In genomic region chr7:144937490-144937889, GRCm38 (mm10) we compare ENCODE assay signal across 7 mouse cellular contexts. TPM values are rescaled to one million over a fixed set of nuclear protein-coding genes. Genes with fewer than 3 reads are reported as not detected.
DNase-seq lines count a peak whose midpoint lies in the region; ATAC-seq and TF ChIP-seq lines count a peak whose summit lies in the region.

No protein-coding gene starts in this region.

- H3K27ac ChIP-seq in embryonic facial prominence, embryonic 11.5 days (replicated peaks; ENCODE audit: low read depth, low read length) = 0 out of 2 replicates have a peak overlapping the region, but pooled peaks have one; percentile 17
- peak overlapping the region; percentile 63 for H3K27ac ChIP-seq in kidney, adult 2 months (ENCODE audit: insufficient read depth, low read depth, low read length)
- H3K27ac ChIP-seq in limb, embryonic 12.5 days = peak overlapping the region; percentile 97
- H3K27ac ChIP-seq in midbrain, embryonic 14.5 days (replicated peaks; ENCODE audit: low read depth, low read length) = 0 out of 2 replicates have a peak overlapping the region, but pooled peaks have one; percentile 20

- 2% methylated on average over 20 of the region's 20 CpGs for WGBS in embryonic facial prominence, embryonic 11.5 days
- under 1% methylated on average over 20 of the region's 20 CpGs for WGBS in kidney, adult 2 months
- 2% methylated on average over 20 of the region's 20 CpGs for WGBS in limb, embryonic 12.5 days
- WGBS in midbrain, embryonic 14.5 days = 2% methylated on average over 20 of the region's 20 CpGs

- peaks cover 12% of the 10 kb centered on the region for H3K36me3 ChIP-seq in embryonic facial prominence, embryonic 11.5 days (replicated peaks; ENCODE audit: control insufficient read depth, insufficient read depth, low read depth, low read length)
- no peaks in the 10 kb centered on the region; the same call in 1 of the 2 replicates for H3K36me3 ChIP-seq in kidney, adult 2 months (ENCODE audit: control insufficient read depth, insufficient read depth, low read length)
- H3K36me3 ChIP-seq in limb, embryonic 12.5 days = peaks cover 48% of the 10 kb centered on the region
- H3K36me3 ChIP-seq in midbrain, embryonic 14.5 days (ENCODE audit: control insufficient read depth, insufficient read depth, low read length) = peaks cover 17% of the 10 kb centered on the region

- TF ChIP-seq POLR2A in kidney, adult 2 months (IDR thresholded peaks at IDR 0.05; ENCODE audit: low read depth, low read length) = no peak

- H3K4me1 ChIP-seq in embryonic facial prominence, embryonic 11.5 days (ENCODE audit: control insufficient read depth, insufficient read depth, low read length) = peaks cover 2% of the 10 kb centered on the region
- H3K4me1 ChIP-seq in kidney, adult 2 months (ENCODE audit: control insufficient read depth, insufficient read depth, low read length) = peaks cover 13% of the 10 kb centered on the region; the same call in 1 of the 2 replicates
- peaks cover 38% of the 10 kb centered on the region for H3K4me1 ChIP-seq in limb, embryonic 12.5 days (replicated peaks)
- peaks cover 35% of the 10 kb centered on the region for H3K4me1 ChIP-seq in midbrain, embryonic 14.5 days (ENCODE audit: control insufficient read depth, insufficient read depth, low read length)

- no peak for ATAC-seq in embryonic facial prominence, embryonic 11.5 days (replicated peaks; ENCODE audit: insufficient number of reproducible peaks, low FRiP score, low TSS enrichment, low read depth)
- ATAC-seq in limb, embryonic 12.5 days (ENCODE audit: insufficient number of reproducible peaks, insufficient read depth, low FRiP score, low TSS enrichment, low read depth) = 0 out of 2 replicates have a peak, but pooled peaks have one; percentile 15
- peak; percentile 35; the same call in 1 of the 2 replicates for ATAC-seq in midbrain, embryonic 14.5 days (ENCODE audit: low FRiP score, low TSS enrichment)

- no peaks in the 10 kb centered on the region for H3K27me3 ChIP-seq in embryonic facial prominence, embryonic 11.5 days (ENCODE audit: control insufficient read depth, insufficient read depth, low read length)
- H3K27me3 ChIP-seq in kidney, adult 2 months (replicated peaks; ENCODE audit: control insufficient read depth, insufficient read depth, low read length) = no peaks in the 10 kb centered on the region
- H3K27me3 ChIP-seq in limb, embryonic 12.5 days = no peaks in the 10 kb centered on the region
- peaks cover 32% of the 10 kb centered on the region for H3K27me3 ChIP-seq in midbrain, embryonic 14.5 days (ENCODE audit: control insufficient read depth, insufficient read depth, low read length)

- TF ChIP-seq CTCF in kidney, adult 2 months (conservative IDR thresholded peaks at IDR 0.05; ENCODE audit: insufficient read depth, insufficient read length, low read depth, low read length) = peak; percentile 97

- no peaks in the 10 kb centered on the region for H3K9me3 ChIP-seq in embryonic facial prominence, embryonic 11.5 days (replicated peaks; ENCODE audit: control insufficient read depth, low read length)
- no peaks in the 10 kb centered on the region for H3K9me3 ChIP-seq in limb, embryonic 12.5 days
- H3K9me3 ChIP-seq in midbrain, embryonic 14.5 days (ENCODE audit: control insufficient read depth, low read length) = no peaks in the 10 kb centered on the region

- peak overlapping the region; percentile 71 for H3K4me3 ChIP-seq in embryonic facial prominence, embryonic 11.5 days (ENCODE audit: low read depth, low read length)
- peak overlapping the region; percentile 95 for H3K4me3 ChIP-seq in kidney, adult 2 months (ENCODE audit: insufficient read depth, low read depth, low read length)
- peak overlapping the region; percentile 78 for H3K4me3 ChIP-seq in limb, embryonic 12.5 days (replicated peaks)
- peak overlapping the region; percentile 48 for H3K4me3 ChIP-seq in midbrain, embryonic 14.5 days (replicated peaks; ENCODE audit: low read depth, low read length)

- peak overlapping the region; percentile 83 for H3K9ac ChIP-seq in embryonic facial prominence, embryonic 11.5 days (replicated peaks; ENCODE audit: low read length)
- H3K9ac ChIP-seq in limb, embryonic 12.5 days (replicated peaks) = peak overlapping the region; percentile 89
- peak overlapping the region; percentile 62 for H3K9ac ChIP-seq in midbrain, embryonic 14.5 days (replicated peaks; ENCODE audit: low read length)

- peak overlapping the region; percentile 76 for H3K4me2 ChIP-seq in embryonic facial prominence, embryonic 11.5 days (ENCODE audit: low read depth, low read length)
- peak overlapping the region; percentile 91 for H3K4me2 ChIP-seq in limb, embryonic 12.5 days
- H3K4me2 ChIP-seq in midbrain, embryonic 14.5 days (ENCODE audit: low read length) = peak overlapping the region; percentile 96

- DNase-seq in adrenal gland, postnatal 10 days = peak; percentile 94
- DNase-seq in embryonic facial prominence, embryonic 11.5 days (ENCODE audit: low spot score) = peak; percentile 93
- DNase-seq in heart, adult 18-20 months = peak; percentile 90 to 95
- DNase-seq in kidney, adult 2 months = peak; percentile 93
- peak; percentile 95 for DNase-seq in midbrain, embryonic 14.5 days
- peak; percentile 71 for DNase-seq in spleen, adult 12 weeks (ENCODE audit: low spot score)

RNA-seq across cellular contexts. Expression of gene Ccnd1, which starts 2.2 kb away (rescaled TPM):
- 10 to 100 TPM; 72.7 to 80.8 TPM for total RNA-seq in adrenal gland, postnatal 10 days (2021)
- polyA plus RNA-seq in embryonic facial prominence, embryonic 11.5 days (2014; fragmentation: Nextera tagmentation; extraction: Ambion mirVana) = 208 and 223 TPM in 2 replicates
- total RNA-seq in heart, adult 18-20 months (2021) = 10 to 100 TPM; 38.3 to 62.8 TPM
- 137 and 139 TPM in 2 replicates for polyA plus RNA-seq in kidney, adult 2 months (2012; rRNA removed)
- polyA plus RNA-seq in limb, embryonic 12.5 days (2016; fragmentation: Nextera tagmentation; extraction: Ambion mirVana) = 165 and 178 TPM in 2 replicates
- polyA plus RNA-seq in midbrain, embryonic 14.5 days (2014; fragmentation: Nextera tagmentation; extraction: Ambion mirVana) = 40.1 and 76.3 TPM in 2 replicates

RNA-seq across cellular contexts. Expression of gene LTO1, which starts 22.6 kb away (rescaled TPM):
- 10 to 100 TPM; 25.6 to 26.2 TPM for total RNA-seq in adrenal gland, postnatal 10 days (2021)
- 21.0 and 24.5 TPM in 2 replicates for polyA plus RNA-seq in embryonic facial prominence, embryonic 11.5 days (2014; fragmentation: Nextera tagmentation; extraction: Ambion mirVana)
- 10 to 100 TPM; 18.1 to 18.3 TPM for total RNA-seq in heart, adult 18-20 months (2021)
- polyA plus RNA-seq in kidney, adult 2 months (2012; rRNA removed) = 19.0 and 19.8 TPM in 2 replicates
- polyA plus RNA-seq in limb, embryonic 12.5 days (2016; fragmentation: Nextera tagmentation; extraction: Ambion mirVana) = 26.1 and 27.9 TPM in 2 replicates
- polyA plus RNA-seq in midbrain, embryonic 14.5 days (2014; fragmentation: Nextera tagmentation; extraction: Ambion mirVana) = 25.4 and 34.8 TPM in 2 replicates

RNA-seq across cellular contexts. Expression of gene Fgf15, which starts 41.2 kb away (rescaled TPM):
- not detected for total RNA-seq in adrenal gland, postnatal 10 days (2021)
- polyA plus RNA-seq in embryonic facial prominence, embryonic 11.5 days (2014; fragmentation: Nextera tagmentation; extraction: Ambion mirVana) = 25.4 and 29.1 TPM in 2 replicates
- total RNA-seq in heart, adult 18-20 months (2021) = not detected
- not detected in 2 replicates for polyA plus RNA-seq in kidney, adult 2 months (2012; rRNA removed)
- polyA plus RNA-seq in limb, embryonic 12.5 days (2016; fragmentation: Nextera tagmentation; extraction: Ambion mirVana) = 0.42 and 0.76 TPM in 2 replicates
- 44.5 and 62.6 TPM in 2 replicates for polyA plus RNA-seq in midbrain, embryonic 14.5 days (2014; fragmentation: Nextera tagmentation; extraction: Ambion mirVana)

Comparison
In these comparisons a context has a peak if more than half of its experiments do, and no peak if none do; other contexts are left out.
1. H3K27ac ChIP-seq: peak in every context shown above with its lines; median percentile 97 in limb, embryonic 12.5 days; 63 in kidney, adult 2 months; 20 in midbrain, embryonic 14.5 days; 17 in embryonic facial prominence, embryonic 11.5 days.
2. RNA of gene Fgf15, which starts 41.2 kb away (polyA plus RNA-seq): 44.5 to 62.6 TPM in midbrain, embryonic 14.5 days and 25.4 to 29.1 TPM in embryonic facial prominence, embryonic 11.5 days; 0.42 to 0.76 TPM in limb, embryonic 12.5 days and not detected in kidney, adult 2 months; every median in the first group is over 10 times any median in the second.
3. Peak in every context shown above with its lines, with median percentiles within 50 percentile points of each other: DNase-seq, H3K4me2 ChIP-seq, H3K4me3 ChIP-seq and H3K9ac ChIP-seq.